Mouse (Mus musculus) olfactory bulb, adult 2 months (tissue): ENCODE results near the gene Rbl1.

ENCODE experiments used
- CTCF ChIP-seq: fragments of 200-500 bp; IDR thresholded peaks from 2 replicates; pipeline ENCODE4 v1.5.1; 2012; ENCODE audit warnings: low read depth, mild to moderate bottlenecking, low read length, moderate library complexity; ENCODE audit not compliant: insufficient read depth
- POLR2A ChIP-seq: fragments of 200-500 bp; IDR thresholded peaks from 2 replicates; pipeline ENCODE4 v1.6.1; 2012; ENCODE audit warnings: mild to moderate bottlenecking, low read depth, low read length, moderate library complexity; ENCODE audit not compliant: insufficient read depth

DNA sequence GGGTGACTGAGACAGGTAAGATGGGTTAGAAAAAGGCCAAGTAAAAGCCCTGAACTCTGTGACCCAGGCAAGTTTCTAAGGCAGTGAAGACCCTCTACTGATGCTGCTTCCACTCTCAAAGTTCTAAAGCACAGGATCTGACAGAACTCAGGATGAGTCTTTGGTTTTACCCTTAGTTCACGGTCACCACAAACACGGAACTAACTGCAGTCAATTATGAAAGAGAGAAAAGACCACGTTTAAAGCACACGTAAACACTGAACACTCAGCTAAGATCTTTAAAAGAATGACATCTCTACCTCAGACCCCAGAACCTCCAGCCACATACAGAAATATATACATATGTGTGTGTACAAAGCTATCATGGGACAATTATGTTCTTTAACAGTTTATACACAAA, 75.2 kb downstream of the Rbl1 start:
- TF ChIP-seq CTCF (no peak), POLR2A (no peak)
